Mouse (Mus musculus): Measurements from ENCODE around the gene Npm3.

GRCm38 (mm10) chr19:45749243-45750043, at the start of gene Npm3:
- TF ChIP-seq TAL1 (IDR thresholded peaks at IDR 0.05; ENCODE audit: low read length): no peak
- no peak for TF ChIP-seq GATA1 (IDR thresholded peaks at IDR 0.05; ENCODE audit: low read length)

Data from erythroblast, embryonic 14.5 days (primary cell).